Mouse (Mus musculus) kidney, adult 2 months (tissue): ENCODE data around the gene Ngly1. TPM values are rescaled to one million over a fixed set of nuclear protein-coding genes. Genes with fewer than 3 reads are reported as not detected.

Source experiments
- DNase-seq: peaks from one replicate; pipeline ENCODE4 v3.0.0; 2021
- H3K27ac ChIP-seq: fragments of 200-500 bp; 2 replicates; pipeline ENCODE4 v1.5.1; 2012; ENCODE audit warnings: low read depth, low read length, control low read depth, inconsistent platforms; ENCODE audit not compliant: insufficient read depth
- H3K27me3 ChIP-seq: fragments of 200-500 bp; replicated peaks from 2 replicates; pipeline ENCODE4 v1.6.1; 2012; ENCODE audit warnings: mild to moderate bottlenecking, moderate library complexity, low read length, inconsistent platforms; ENCODE audit not compliant: control insufficient read depth, insufficient read depth
- H3K36me3 ChIP-seq: fragments of 200-500 bp; 2 replicates; pipeline ENCODE4 v1.6.1; 2012; ENCODE audit warnings: mild to moderate bottlenecking, moderate library complexity, low read length, inconsistent platforms; ENCODE audit not compliant: control insufficient read depth, insufficient read depth
- H3K4me1 ChIP-seq: fragments of 200-500 bp; 2 replicates; pipeline ENCODE4 v1.6.1; 2011; ENCODE audit warnings: low read length; ENCODE audit not compliant: control insufficient read depth, insufficient read depth
- H3K4me3 ChIP-seq: fragments of 200-500 bp; 2 replicates; pipeline ENCODE4 v1.5.1; 2011; ENCODE audit warnings: mild to moderate bottlenecking, low read depth, low read length, control low read depth; ENCODE audit not compliant: insufficient read depth
- CTCF ChIP-seq: fragments of 200-500 bp; conservative IDR thresholded peaks from 2 replicates; pipeline ENCODE4 v1.5.1; 2011; ENCODE audit warnings: low read depth, mild to moderate bottlenecking, control low read depth, low read length, moderate library complexity, mixed read lengths; ENCODE audit not compliant: insufficient read depth, insufficient read length
- POLR2A ChIP-seq: fragments of 200-500 bp; IDR thresholded peaks from one replicate; pipeline ENCODE4 v1.6.1; 2011; ENCODE audit warnings: low read depth, low read length, control low read depth
- WGBS: fragments of 180-500 bp; shearing (Covaris S2); methylation state at CpG from one replicate; pipeline ENCODE4 v1.1.7; 2018; 5-methylcytosine and 5-hydroxymethylcytosine counted together
- polyA plus RNA-seq: library from polyadenylated mRNA; depleted of rRNA; stranded (reverse); fragments of >200 nt; gene quantifications from 2 replicates; pipeline ENCODE4 v1.2.3, GENCODE M21; 2012

Ngly1 gene
- polyA plus RNA-seq, 1 experiment, result 40.2 TPM

- H3K4me3 ChIP-seq, result no peak overlapping the region
- peaks cover 2% of the 10 kb centered on the region; the same call in 1 of the 2 replicates for H3K4me1 ChIP-seq
- 72% methylated on average over 6 of the region's 6 CpGs for WGBS
- TF ChIP-seq CTCF (no peak), POLR2A (no peak)
- H3K27ac ChIP-seq, result no peak overlapping the region
- peaks cover 3% of the 10 kb centered on the region for H3K36me3 ChIP-seq
- DNase-seq, result no peak
- no peaks in the 10 kb centered on the region for H3K27me3 ChIP-seq
Measured at GRCm38 (mm10) chr14:16260541-16260940, 11.5 kb downstream of the Ngly1 start.

- Histone ChIP-seq H3K27ac (no peak overlapping the region), H3K36me3 (peaks cover 3% of the 10 kb centered on the region), H3K27me3 (no peaks in the 10 kb centered on the region), H3K4me1 (no peaks in the 10 kb centered on the region), H3K4me3 (no peak overlapping the region)
- TF ChIP-seq CTCF (no peak), POLR2A (no peak)
- no peak for DNase-seq
- WGBS, result 81% methylated on average over 3 of the region's 3 CpGs
Measured at GRCm38 (mm10) chr14:16261869-16262268, 12.8 kb downstream of the Ngly1 start.

GRCm38 (mm10) chr14:16267028-16267427, 17.9 kb downstream of the Ngly1 start:
- H3K27ac ChIP-seq, result no peak overlapping the region
- no peak overlapping the region for H3K4me3 ChIP-seq
- 77% methylated on average over 5 of the region's 5 CpGs for WGBS
- peaks cover 4% of the 10 kb centered on the region for H3K36me3 ChIP-seq
- H3K27me3 ChIP-seq, result no peaks in the 10 kb centered on the region
- DNase-seq, result no peak
- H3K4me1 ChIP-seq, result no peaks in the 10 kb centered on the region
- TF ChIP-seq POLR2A (no peak), CTCF (no peak)

GRCm38 (mm10) chr14:16269776-16270175, 20.7 kb downstream of the Ngly1 start:
- H3K4me1 ChIP-seq, result no peaks in the 10 kb centered on the region
- peaks cover 3% of the 10 kb centered on the region for H3K36me3 ChIP-seq
- no peak overlapping the region for H3K27ac ChIP-seq
- WGBS, result 99% methylated on average over 2 of the region's 2 CpGs
- TF ChIP-seq POLR2A, result no peak
- no peak for TF ChIP-seq CTCF
- no peaks in the 10 kb centered on the region for H3K27me3 ChIP-seq
- no peak for DNase-seq
- no peak overlapping the region for H3K4me3 ChIP-seq

GRCm38 (mm10) chr14:16273677-16274076, 24.6 kb downstream of the Ngly1 start:
- peaks cover 3% of the 10 kb centered on the region for H3K36me3 ChIP-seq
- H3K27ac ChIP-seq, result no peak overlapping the region
- DNase-seq, result no peak
- 85% methylated on average over 3 of the region's 3 CpGs for WGBS
- no peak for TF ChIP-seq CTCF
- no peak for TF ChIP-seq POLR2A
- no peaks in the 10 kb centered on the region for H3K27me3 ChIP-seq
- no peak overlapping the region for H3K4me3 ChIP-seq
- no peaks in the 10 kb centered on the region for H3K4me1 ChIP-seq

- Histone ChIP-seq H3K36me3 (peaks cover 5% of the 10 kb centered on the region; the same call in 1 of the 2 replicates), H3K4me1 (no peaks in the 10 kb centered on the region), H3K4me3 (no peak overlapping the region), H3K27ac (no peak overlapping the region), H3K27me3 (no peaks in the 10 kb centered on the region)
- TF ChIP-seq POLR2A, result no peak
- TF ChIP-seq CTCF, result no peak
- 50% methylated on average over 4 of the region's 4 CpGs for WGBS
- DNase-seq, result peak; percentile 61
Measured at GRCm38 (mm10) chr14:16279196-16279595, 30.1 kb downstream of the Ngly1 start.

- 91% methylated on average over 4 of the region's 4 CpGs for WGBS
- H3K27ac ChIP-seq, result no peak overlapping the region
- DNase-seq, result no peak
- no peak for TF ChIP-seq POLR2A
- TF ChIP-seq CTCF, result no peak
- H3K36me3 ChIP-seq, result peaks cover 5% of the 10 kb centered on the region; the same call in 1 of the 2 replicates
- H3K4me3 ChIP-seq, result no peak overlapping the region
- no peaks in the 10 kb centered on the region for H3K27me3 ChIP-seq
- no peaks in the 10 kb centered on the region for H3K4me1 ChIP-seq
Measured at GRCm38 (mm10) chr14:16283966-16284365, 34.9 kb downstream of the Ngly1 start.
